Mouse (Mus musculus) embryonic facial prominence, embryonic 10.5 days (tissue): ENCODE data around the gene Setd2. TPM values are rescaled to one million over a fixed set of nuclear protein-coding genes. Genes with fewer than 3 reads are reported as not detected.

ENCODE experiments used
- DNase-seq: peaks from one replicate; pipeline ENCODE4 v3.0.0-alpha.2; 2017; ENCODE audit warnings: low spot score
- H3K27ac ChIP-seq: fragments of 300-500 bp; sonication (generic); replicated peaks from 2 replicates; pipeline ENCODE4 v1.5.1; 2016; ENCODE audit warnings: mild to moderate bottlenecking
- H3K27me3 ChIP-seq: fragments of 300-500 bp; sonication (generic); replicated peaks from 2 replicates; pipeline ENCODE4 v1.6.1; 2016; ENCODE audit warnings: low read depth, mild to moderate bottlenecking; ENCODE audit not compliant: poor library complexity, severe bottlenecking
- H3K36me3 ChIP-seq: fragments of 300-500 bp; sonication (generic); replicated peaks from 2 replicates; pipeline ENCODE4 v1.6.1; 2016; ENCODE audit warnings: mild to moderate bottlenecking, moderate library complexity
- H3K4me1 ChIP-seq: fragments of 300-500 bp; sonication (generic); 2 replicates; pipeline ENCODE4 v1.6.1; 2016
- H3K4me3 ChIP-seq: fragments of 300-500 bp; sonication (generic); 2 replicates; pipeline ENCODE4 v1.5.1; 2016; ENCODE audit warnings: mild to moderate bottlenecking, moderate library complexity
- H3K9me3 ChIP-seq: fragments of 300-500 bp; sonication (generic); 2 replicates; pipeline ENCODE4 v1.6.1; 2016; ENCODE audit warnings: mild to moderate bottlenecking
- WGBS: fragments of 180-500 bp; shearing (Covaris S2); methylation state at CpG from one replicate; pipeline ENCODE4 v1.1.7; 2016; 5-methylcytosine and 5-hydroxymethylcytosine counted together
- polyA plus RNA-seq: library from polyadenylated mRNA; unstranded; fragments of >200 nt; fragmentation: Nextera tagmentation; extraction: Ambion mirVana; gene quantifications from 2 replicates; pipeline ENCODE4 v1.2.1, GENCODE M21; 2016

Setd2 gene
- polyA plus RNA-seq, 1 experiment from 2014 or later, result 36.7 TPM

GRCm38 (mm10) chr9:110541988-110542387 is 9.6 kb downstream of the Setd2 start:
- Histone ChIP-seq H3K9me3 (no peaks in the 10 kb centered on the region), H3K36me3 (peaks cover 51% of the 10 kb centered on the region), H3K4me1 (no peaks in the 10 kb centered on the region), H3K4me3 (no peak overlapping the region), H3K27ac (no peak overlapping the region), H3K27me3 (no peaks in the 10 kb centered on the region)
- WGBS, result 90% methylated on average over 4 of the region's 4 CpGs
- no peak for DNase-seq

GRCm38 (mm10) chr9:110548261-110548660 is 15.9 kb downstream of the Setd2 start:
- H3K4me1 ChIP-seq, result no peaks in the 10 kb centered on the region
- H3K36me3 ChIP-seq, result peaks cover 75% of the 10 kb centered on the region
- no peak for DNase-seq
- no peak overlapping the region for H3K27ac ChIP-seq
- H3K9me3 ChIP-seq, result no peaks in the 10 kb centered on the region
- WGBS, result 97% methylated on average over 19 of the region's 19 CpGs
- H3K4me3 ChIP-seq, result no peak overlapping the region
- no peaks in the 10 kb centered on the region for H3K27me3 ChIP-seq

DNA sequence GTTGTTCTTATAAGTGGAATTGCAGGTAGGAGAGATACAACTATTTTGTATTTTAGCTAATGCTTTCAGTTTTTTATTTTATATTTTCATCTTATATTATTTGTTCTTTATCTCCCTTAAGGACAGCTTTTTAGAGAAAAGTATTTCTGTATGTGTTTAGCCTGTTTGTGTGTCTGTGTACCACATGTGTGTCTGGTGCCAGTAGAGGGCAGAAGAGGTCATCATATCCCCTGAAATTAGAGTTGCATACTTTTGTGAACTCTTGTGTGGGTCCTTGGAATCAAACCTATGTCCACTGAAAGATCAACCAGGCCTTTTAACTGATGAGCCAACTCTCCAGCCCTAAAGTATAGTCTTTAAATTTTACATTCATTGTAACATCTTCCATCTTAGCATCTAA is 35.9 kb downstream of the Setd2 start:
- DNase-seq, result no peak
- H3K4me3 ChIP-seq, result no peak overlapping the region
- no peaks in the 10 kb centered on the region for H3K4me1 ChIP-seq
- peaks cover 100% of the 10 kb centered on the region for H3K36me3 ChIP-seq
- H3K9me3 ChIP-seq, result no peaks in the 10 kb centered on the region
- H3K27ac ChIP-seq, result no peak overlapping the region
- H3K27me3 ChIP-seq, result no peaks in the 10 kb centered on the region

DNA sequence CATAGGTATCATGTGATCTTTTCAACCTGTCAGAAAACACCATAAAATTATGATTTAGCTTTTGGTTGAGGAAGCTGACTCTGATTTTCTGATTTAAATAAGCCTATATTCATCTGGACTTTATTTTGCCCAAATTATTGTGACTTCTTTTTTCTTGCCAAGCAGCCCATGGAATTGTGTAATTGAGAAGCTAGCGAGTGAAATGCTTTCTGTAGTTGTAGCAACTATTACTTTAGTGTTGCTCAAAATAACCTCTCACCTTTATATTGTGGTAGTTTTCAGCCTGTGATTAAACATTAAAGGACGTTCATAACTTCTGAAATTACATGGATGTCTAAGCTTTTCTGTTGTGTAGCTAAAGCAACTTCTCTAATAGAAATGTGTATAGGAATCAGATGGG is 49.8 kb downstream of the Setd2 start:
- Histone ChIP-seq H3K4me3 (no peak overlapping the region), H3K36me3 (peaks cover 77% of the 10 kb centered on the region), H3K4me1 (no peaks in the 10 kb centered on the region), H3K9me3 (no peaks in the 10 kb centered on the region), H3K27me3 (no peaks in the 10 kb centered on the region), H3K27ac (no peak overlapping the region)
- DNase-seq, result no peak
- WGBS, result 91% methylated on average over 2 of the region's 2 CpGs

- Histone ChIP-seq H3K4me1 (no peaks in the 10 kb centered on the region), H3K27me3 (no peaks in the 10 kb centered on the region), H3K27ac (no peak overlapping the region), H3K9me3 (no peaks in the 10 kb centered on the region), H3K36me3 (peaks cover 73% of the 10 kb centered on the region), H3K4me3 (no peak overlapping the region)
- 88% methylated on average over 1 of the region's 1 CpGs for WGBS
- no peak for DNase-seq
These were observed 51.1 kb downstream of the Setd2 start for GRCm38 (mm10) chr9:110583521-110583920.

DNA sequence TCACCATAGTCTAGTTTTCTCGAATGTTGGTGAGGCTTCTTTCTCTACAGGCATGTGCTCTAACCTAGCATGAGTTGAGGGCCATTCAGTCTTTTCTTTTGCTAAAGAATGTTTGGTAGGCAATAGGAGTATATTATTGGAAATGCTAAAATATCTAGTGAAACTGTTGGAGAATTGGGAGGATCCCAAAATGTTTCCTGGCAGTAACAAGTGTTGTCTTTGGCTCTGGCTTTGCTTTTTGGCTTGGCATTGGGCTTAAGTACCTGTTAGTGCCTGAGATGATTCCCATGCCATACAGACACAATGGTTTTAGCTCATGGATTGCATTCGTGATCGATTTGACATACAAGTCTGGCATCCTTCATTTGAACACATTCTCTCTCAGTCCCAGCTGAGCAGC is 79.1 kb downstream of the Setd2 start:
- Histone ChIP-seq H3K4me1 (no peaks in the 10 kb centered on the region), H3K27me3 (no peaks in the 10 kb centered on the region), H3K36me3 (peaks cover 95% of the 10 kb centered on the region), H3K9me3 (no peaks in the 10 kb centered on the region), H3K27ac (no peak overlapping the region), H3K4me3 (no peak overlapping the region)
- DNase-seq, result no peak
- WGBS, result 92% methylated on average over 3 of the region's 3 CpGs

DNA sequence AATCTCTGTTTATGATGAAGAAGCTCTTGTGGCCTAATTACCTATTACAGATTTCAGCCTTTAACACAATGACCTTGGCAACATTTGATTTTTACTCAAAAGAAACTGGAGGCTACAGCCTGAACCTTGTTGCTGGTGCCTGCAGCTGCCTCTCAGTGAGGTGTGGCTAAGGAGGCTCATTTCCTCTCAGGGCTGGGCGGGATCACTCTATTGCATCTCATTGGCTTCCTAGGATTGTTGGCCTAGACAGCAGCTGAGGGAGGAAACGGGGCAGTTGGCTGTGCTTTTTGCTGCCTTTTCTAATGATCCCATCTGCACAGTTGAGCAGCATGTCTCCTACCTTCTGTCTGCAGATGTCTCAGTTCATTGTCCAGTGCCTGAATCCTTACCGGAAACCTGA is 84.7 kb downstream of the Setd2 start:
- Histone ChIP-seq H3K9me3 (no peaks in the 10 kb centered on the region), H3K36me3 (peaks cover 100% of the 10 kb centered on the region), H3K4me3 (no peak overlapping the region), H3K27me3 (no peaks in the 10 kb centered on the region), H3K4me1 (no peaks in the 10 kb centered on the region), H3K27ac (no peak overlapping the region)
- DNase-seq, result no peak
- WGBS, result 87% methylated on average over 3 of the region's 3 CpGs

DNA sequence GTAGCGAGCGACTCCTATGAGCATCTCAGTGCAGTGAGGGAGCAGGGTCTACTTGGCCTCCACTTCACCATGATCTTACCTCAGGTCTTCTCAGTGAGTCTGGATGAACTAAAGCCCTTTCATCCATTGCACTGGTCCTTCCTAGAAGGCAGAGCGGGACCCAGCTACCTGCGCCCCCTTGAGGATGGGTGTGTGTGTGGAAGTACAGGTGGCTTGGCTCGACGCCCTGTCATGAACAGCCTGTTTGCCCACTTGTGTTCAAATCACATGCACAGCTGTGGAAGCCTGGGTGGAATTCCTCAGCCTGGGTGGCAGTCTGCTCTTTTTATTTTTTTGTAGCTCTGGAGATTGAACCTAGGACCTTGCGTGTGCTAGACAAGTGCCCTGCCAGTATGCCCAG is 87.8 kb downstream of the Setd2 start:
- no peaks in the 10 kb centered on the region for H3K27me3 ChIP-seq
- no peak overlapping the region for H3K27ac ChIP-seq
- peaks cover 19% of the 10 kb centered on the region for H3K4me1 ChIP-seq
- WGBS, result 88% methylated on average over 7 of the region's 7 CpGs
- DNase-seq, result no peak
- no peak overlapping the region for H3K4me3 ChIP-seq
- H3K9me3 ChIP-seq, result no peaks in the 10 kb centered on the region
- peaks cover 75% of the 10 kb centered on the region for H3K36me3 ChIP-seq

GRCm38 (mm10) chr9:110620685-110621084 is 88.3 kb downstream of the Setd2 start:
- Histone ChIP-seq H3K4me3 (no peak overlapping the region), H3K27ac (no peak overlapping the region), H3K4me1 (peaks cover 24% of the 10 kb centered on the region), H3K27me3 (peaks cover 3% of the 10 kb centered on the region), H3K9me3 (no peaks in the 10 kb centered on the region), H3K36me3 (peaks cover 70% of the 10 kb centered on the region)
- 95% methylated on average over 7 of the region's 7 CpGs for WGBS
- no peak for DNase-seq

- 88% methylated on average over 12 of the region's 12 CpGs for WGBS
- H3K36me3 ChIP-seq, result peaks cover 50% of the 10 kb centered on the region
- H3K27ac ChIP-seq, result no peak overlapping the region
- no peaks in the 10 kb centered on the region for H3K9me3 ChIP-seq
- peaks cover 15% of the 10 kb centered on the region for H3K27me3 ChIP-seq
- DNase-seq, result no peak
- peaks cover 26% of the 10 kb centered on the region for H3K4me1 ChIP-seq
- peak overlapping the region; percentile 60; the same call in 1 of the 2 replicates for H3K4me3 ChIP-seq
These were observed 90.3 kb downstream of the Setd2 start for GRCm38 (mm10) chr9:110622621-110623219.

DNA sequence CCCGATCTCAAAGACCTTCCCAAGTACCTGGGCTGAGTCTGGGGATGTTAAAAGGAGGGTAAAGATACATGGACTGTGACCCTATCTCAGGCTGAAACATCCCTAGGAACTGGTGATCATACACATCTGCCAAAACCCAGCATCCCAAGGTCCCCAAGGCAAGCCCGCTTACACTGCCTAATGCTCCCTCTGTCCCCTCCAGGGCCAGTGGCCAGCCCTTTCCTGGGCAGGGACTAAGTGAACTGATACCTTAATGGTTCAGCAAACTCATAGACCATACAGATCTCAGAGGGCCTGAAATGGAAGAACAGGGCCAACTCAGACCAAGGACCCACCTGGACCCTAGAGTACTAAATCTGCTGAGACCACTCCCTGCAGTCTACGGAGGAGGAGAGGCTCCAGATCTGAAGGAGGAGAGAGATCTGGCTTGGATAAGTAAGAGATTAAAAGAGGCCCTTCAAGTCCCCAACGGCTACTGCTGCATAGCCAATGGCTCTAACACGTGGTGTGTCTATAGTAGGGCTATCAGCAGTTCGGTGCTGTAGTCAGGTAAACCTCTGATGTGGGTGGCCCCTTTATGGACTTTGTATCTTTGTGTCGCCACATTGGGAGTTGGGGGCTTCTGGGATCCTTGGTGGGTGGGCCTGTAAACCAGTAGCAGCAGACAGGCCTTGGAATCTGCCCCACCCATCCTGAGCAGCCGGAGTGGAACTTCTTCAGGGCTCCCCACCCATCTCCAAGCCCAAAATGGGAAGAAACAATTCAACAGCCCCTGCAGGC is 91.2 kb downstream of the Setd2 start:
- no peaks in the 10 kb centered on the region for H3K9me3 ChIP-seq
- H3K27ac ChIP-seq, result peak overlapping the region; percentile 83
- no peak for DNase-seq
- H3K4me1 ChIP-seq, result peaks cover 26% of the 10 kb centered on the region
- peak overlapping the region; percentile 60 for H3K4me3 ChIP-seq
- peaks cover 23% of the 10 kb centered on the region for H3K27me3 ChIP-seq
- H3K36me3 ChIP-seq, result peaks cover 47% of the 10 kb centered on the region
- 53% methylated on average over 8 of the region's 8 CpGs for WGBS

DNA sequence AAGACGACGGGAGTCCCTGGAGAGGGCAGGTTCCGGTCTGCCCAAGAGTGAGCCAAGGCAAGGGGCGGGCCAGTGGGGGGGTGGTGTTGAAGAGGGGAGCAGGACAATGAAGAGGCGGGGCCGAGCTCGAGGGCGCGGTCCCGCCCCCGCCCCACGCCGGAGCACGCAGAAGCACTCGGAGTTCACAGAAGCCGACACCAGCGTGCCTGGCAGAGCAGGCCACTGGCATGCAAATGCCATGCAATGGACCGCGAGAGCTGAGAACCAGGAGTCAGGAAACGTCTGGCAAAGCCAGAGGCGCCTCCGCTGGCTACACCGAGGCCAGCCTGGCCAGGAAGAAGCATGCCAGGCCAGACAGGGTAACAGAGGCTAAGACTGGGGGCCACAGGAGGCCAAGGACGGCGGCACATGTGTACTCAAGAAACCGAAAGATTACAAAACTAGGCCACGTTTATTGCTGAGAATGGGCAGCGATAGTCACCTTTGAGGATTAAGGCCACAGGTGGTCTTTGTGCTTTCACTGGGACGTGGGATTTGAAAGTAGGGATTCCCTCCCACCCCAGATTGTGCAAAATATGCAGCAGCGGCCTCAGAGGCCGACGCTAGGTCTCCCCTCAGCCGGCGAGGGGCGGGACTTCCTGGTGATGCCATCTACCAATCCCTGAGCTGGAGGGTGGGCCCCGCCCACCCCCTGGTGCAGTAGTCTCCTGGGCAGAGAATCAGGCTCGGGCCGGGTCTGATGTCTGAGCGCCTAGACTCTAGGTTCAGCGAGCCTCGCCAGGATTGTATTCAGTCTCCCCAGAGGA is 92.2 kb downstream of the Setd2 start, which contains the start of gene Nradd:
Gene Nradd, minus strand, starts transcription at position 92 of the 806 bp plus-strand sequence.
- Histone ChIP-seq H3K27ac (peak within 1 kb of the TSS; percentile 83), H3K9me3 (no peaks in the 10 kb centered on the region), H3K36me3 (peaks cover 37% of the 10 kb centered on the region), H3K27me3 (peaks cover 32% of the 10 kb centered on the region), H3K4me3 (peak within 1 kb of the TSS; percentile 60), H3K4me1 (peaks cover 26% of the 10 kb centered on the region)
- peak; percentile 95 for DNase-seq
- under 1% methylated on average over 41 of the region's 41 CpGs for WGBS
